Mouse (Mus musculus) heart, postnatal 10 days (tissue): Measurements from ENCODE around the gene Coro6. TPM values are rescaled to one million over a fixed set of nuclear protein-coding genes. Genes with fewer than 3 reads are reported as not detected.
A peak's percentile ranks its signal among the peaks of the same experiment; 100 is the strongest.

Source experiments
- DNase-seq, 2 experiments: peaks; one replicate each; pipeline ENCODE4 v3.0.0; 2021
- intact Hi-C: fragments of 180-260 bp; cut with DNase I; formaldehyde crosslinking; loops from one replicate; pipeline ENCODE4 v1.15.1; 2025
- total RNA-seq, 2 experiments: library from RNA; stranded (reverse); gene quantifications; 2 replicates each; pipeline ENCODE4 v1.2.3; 2021

The Coro6 gene
- total RNA-seq: 100 to 1,000 TPM; 196 to 202 TPM

GRCm38 (mm10) chr11:77462283-77463100 lies at the start of gene Coro6:
Gene Coro6 (plus strand): TSS chr11:77462411.
- peak; percentile 88 for DNase-seq
- intact Hi-C loops: no loop called here

GRCm38 (mm10) chr11:77414141-77414839 lies 47.9 kb upstream of the Coro6 start:
- no peak for DNase-seq
- intact Hi-C loops: no loop called here

GRCm38 (mm10) chr11:77416212-77417000 lies 45.8 kb upstream of the Coro6 start:
- intact Hi-C loops: loop anchor here (2.0 kb wide), 1 partner anchor 68 kb away; no protein-coding TSS in a partner anchor
- peak; percentile 69 to 71 for DNase-seq

DNA sequence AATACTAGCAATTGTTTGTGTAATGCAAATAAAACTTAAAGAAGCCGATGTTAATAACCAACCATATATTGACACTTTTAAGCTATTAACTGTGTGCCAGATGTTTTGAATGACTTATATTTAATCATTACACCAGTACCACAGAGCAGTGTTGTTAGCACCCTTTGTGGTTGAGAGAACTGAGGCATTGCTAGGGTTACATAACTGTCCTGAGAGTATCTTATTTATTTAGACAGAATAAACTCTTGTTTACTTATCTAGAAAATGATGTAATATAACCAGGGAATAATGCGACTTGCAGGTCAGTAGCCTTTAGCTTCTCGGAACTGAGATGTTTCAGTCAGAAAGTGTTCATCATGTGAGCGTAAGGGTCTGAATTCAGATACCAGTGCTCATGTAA lies 44.2 kb upstream of the Coro6 start:
- intact Hi-C loops: no loop called here

DNA sequence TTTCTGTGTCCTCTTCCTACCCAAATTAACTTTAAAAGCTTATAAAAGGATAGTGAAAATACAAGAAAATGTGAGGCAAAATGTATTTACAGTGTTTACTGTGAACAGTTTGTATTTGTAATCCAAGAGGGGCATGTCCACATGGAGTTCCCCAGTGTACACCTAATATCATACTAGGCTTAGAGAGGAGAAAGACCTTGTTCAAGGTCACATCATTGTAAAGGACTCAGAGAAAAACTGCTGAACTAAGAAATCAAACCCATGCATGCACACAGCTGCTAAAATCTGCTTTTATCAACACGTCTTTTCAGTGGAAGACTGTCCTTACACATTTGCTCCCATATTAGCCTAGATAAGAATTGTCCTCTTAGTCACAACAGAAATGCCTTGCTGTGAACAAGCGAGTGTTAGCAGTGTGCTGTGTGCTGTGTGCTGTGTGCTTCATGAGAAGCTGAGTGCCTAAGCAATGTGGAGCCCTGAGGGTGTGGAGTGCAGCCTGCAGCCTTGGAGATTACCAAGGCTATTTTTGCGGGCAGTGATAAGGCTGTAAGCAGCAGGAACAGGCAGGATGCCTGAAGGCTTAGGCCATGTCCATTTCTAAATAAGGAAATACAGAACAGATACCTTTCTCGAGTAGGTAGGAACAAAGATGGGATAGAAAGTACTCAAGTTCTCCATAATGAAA lies 38.9 kb upstream of the Coro6 start:
- DNase-seq: peak; percentile 62 to 81
- intact Hi-C loops: loop anchor here (5.0 kb wide), 1 partner anchor 56 kb away; no protein-coding TSS in a partner anchor

More for the DNA sequence above, 44.2 kb upstream of the Coro6 start:
- DNase-seq: no peak

DNA sequence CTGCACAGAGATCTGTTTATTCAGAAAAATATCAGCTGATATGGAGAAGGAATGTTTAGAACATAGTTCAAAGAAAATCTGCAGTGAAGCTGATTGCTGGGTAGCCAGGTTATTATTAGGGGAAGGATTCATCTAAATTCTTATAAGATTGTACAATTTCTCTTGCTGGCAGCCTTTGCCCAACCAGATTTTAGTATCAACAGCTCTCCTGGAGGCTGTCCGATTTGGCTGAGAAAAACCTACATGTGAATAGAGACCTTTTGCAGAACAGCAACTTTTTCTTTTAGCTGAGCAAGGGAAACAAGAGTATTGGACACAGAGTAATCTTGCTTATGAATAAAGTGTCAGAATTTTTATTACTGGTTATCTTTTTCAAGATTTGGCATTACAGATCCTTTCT lies 33.8 kb upstream of the Coro6 start:
- intact Hi-C loops: no loop called here
- no peak for DNase-seq

GRCm38 (mm10) chr11:77437026-77437425 lies 25.2 kb upstream of the Coro6 start:
- intact Hi-C loops: no loop called here
- no peak for DNase-seq

DNA sequence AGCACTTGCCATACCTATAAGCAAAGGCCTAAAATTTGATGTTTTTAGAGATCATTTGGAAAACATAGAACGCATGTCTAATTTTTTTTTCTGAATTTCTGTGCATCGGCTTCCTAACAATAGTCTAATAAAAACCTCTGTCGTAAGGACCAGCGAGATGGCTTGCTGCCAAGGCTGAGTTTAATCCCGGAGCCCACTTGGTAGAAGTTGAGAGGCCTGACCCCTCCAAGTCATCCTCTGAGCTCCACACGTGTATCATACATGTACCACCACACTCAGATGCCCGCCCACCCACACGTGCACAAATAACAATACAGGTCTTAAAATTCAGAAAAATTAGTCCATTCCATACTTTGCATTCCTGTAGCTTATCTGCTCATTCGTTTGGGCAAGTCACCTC lies 22.1 kb upstream of the Coro6 start:
- peak in 1 of 2 experiments; percentile 57 for DNase-seq
- intact Hi-C loops: loop anchor here (2.0 to 5.0 kb wide), 2 partner anchors 13 to 73 kb away; no protein-coding TSS in a partner anchor

DNA sequence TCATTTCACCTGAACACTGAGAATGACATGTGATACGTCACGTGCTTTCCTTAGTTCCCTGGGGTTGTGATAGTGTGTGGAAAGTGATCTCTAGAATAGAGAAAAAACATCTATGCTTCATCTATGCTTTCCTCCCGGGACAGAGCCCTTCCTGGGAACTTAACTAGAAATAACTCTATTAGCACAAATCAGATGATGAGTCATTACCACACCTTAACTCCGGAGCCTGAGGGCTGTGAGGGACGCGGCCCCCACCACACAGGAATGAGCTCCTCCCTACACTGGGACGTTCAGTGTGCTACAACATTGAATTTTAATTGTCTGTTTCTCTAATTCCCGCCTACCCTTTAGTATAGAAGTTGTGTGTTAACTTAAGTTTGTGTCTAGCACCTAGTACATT lies 21.2 kb upstream of the Coro6 start:
- intact Hi-C loops: loop anchor here (2.0 to 5.0 kb wide), 2 partner anchors 14 to 74 kb away; no protein-coding TSS in a partner anchor
- DNase-seq: no peak

GRCm38 (mm10) chr11:77442186-77443170 lies 19.7 kb upstream of the Coro6 start:
- peak; percentile 82 to 88 for DNase-seq
- intact Hi-C loops: loop anchor here (1.0 to 5.0 kb wide), 2 partner anchors 75 to 94 kb away; no protein-coding TSS in a partner anchor

- intact Hi-C loops: loop anchor here (5.0 kb wide), 3 partner anchors 78 to 343 kb away; partner anchors contain the start of gene Ssh2
- peak; percentile 72 for DNase-seq
Observed at GRCm38 (mm10) chr11:77444939-77445338, 17.3 kb upstream of the Coro6 start.

DNA sequence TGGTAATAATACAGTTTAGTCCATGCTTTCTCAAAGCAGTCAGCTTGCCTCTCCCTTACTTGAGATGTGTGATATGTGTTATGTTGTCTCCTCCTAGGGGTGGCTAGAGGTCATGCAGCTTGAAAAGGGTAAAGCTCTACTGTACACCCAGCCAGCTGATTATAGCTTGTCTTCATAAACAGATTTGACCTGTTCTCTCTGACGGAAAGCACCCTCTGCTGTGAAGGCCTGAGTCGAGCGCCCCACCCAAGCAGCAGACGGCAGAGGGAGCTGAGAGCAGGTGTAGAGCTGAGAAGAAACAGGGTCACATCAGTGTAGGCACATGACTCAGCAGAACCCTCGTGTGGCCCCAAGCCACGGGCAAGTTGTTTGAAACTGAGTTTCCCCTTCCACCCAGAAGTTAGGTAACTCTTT lies 15.6 kb upstream of the Coro6 start:
- peak; percentile 79 to 86 for DNase-seq
- intact Hi-C loops: loop anchor here (1.0 to 5.0 kb wide), 3 partner anchors 129 to 344 kb away; partner anchors contain the start of gene Ssh2

GRCm38 (mm10) chr11:77449224-77449623 lies 13.0 kb upstream of the Coro6 start:
- intact Hi-C loops: loop anchor here (5.0 kb wide), 2 partner anchors 232 to 347 kb away; partner anchors contain the start of gene Ssh2
- no peak for DNase-seq

DNA sequence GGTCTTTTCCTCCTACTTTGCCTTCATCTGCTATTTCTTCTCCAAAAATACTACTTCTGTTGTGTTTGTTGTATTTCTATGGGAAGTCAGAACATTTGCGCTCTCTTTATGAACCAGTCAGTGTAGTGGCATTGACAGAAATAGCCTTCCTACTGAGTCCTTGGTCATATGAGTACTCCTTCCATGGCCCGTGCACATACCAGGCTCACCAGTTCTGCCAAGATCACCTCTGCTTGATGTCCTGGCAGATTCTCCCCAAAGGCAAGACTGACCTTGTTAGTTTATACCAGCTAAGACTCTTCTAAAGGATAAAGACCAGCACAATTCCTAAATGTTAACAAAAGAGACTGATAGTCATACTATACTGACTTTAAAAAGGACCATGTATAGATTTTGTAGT lies 10.5 kb upstream of the Coro6 start:
- no peak for DNase-seq
- intact Hi-C loops: no loop called here

- DNase-seq: no peak
- intact Hi-C loops: no loop called here
Observed at GRCm38 (mm10) chr11:77453388-77453787, 8.8 kb upstream of the Coro6 start.

GRCm38 (mm10) chr11:77455770-77456510 lies 6.3 kb upstream of the Coro6 start:
- no peak for DNase-seq
- intact Hi-C loops: no loop called here

DNA sequence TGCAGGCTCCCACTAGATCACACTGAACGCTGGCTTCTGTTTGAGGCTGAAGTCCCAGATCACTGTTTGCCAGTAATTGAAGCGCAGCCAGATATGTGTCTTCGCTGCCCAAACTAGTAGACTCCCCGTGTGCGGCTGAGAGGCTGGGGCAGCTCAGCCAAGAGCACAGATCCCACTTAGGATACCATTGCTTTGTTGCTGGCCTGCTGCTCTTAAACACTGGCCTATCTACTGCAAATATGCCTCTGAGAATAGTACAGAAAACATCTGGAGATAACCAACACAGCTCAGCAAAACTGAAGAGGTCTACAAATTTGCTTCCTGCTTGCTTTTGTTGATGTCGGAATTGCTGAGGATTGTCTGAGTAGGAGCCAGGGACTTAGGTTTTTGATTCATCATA lies 5.3 kb upstream of the Coro6 start:
- intact Hi-C loops: no loop called here
- peak; percentile 76 to 80 for DNase-seq

- intact Hi-C loops: no loop called here
- DNase-seq: no peak
Observed at GRCm38 (mm10) chr11:77461856-77462255, 355 bp upstream of the Coro6 start.
